Mouse (Mus musculus) CH12.LX (cell line): ENCODE data around the gene Ryk. TPM values are rescaled to one million over a fixed set of nuclear protein-coding genes. Genes with fewer than 3 reads are reported as not detected.
A peak's percentile ranks its signal among the peaks of the same experiment; 100 is the strongest.

ENCODE experiments used
- DNase-seq: peaks from one replicate; pipeline ENCODE4 v3.0.0-alpha.2; 2013; ENCODE audit errors: extremely low read depth
- H3K27ac ChIP-seq: 2 replicates; pipeline ENCODE4 v1.5.1; 2012; ENCODE audit warnings: low read depth, mild to moderate bottlenecking, control low read depth, moderate library complexity; ENCODE audit not compliant: insufficient read depth
- H3K27me3 ChIP-seq: replicated peaks from 2 replicates; pipeline ENCODE3; 2012; ENCODE audit warnings: inconsistent platforms
- H3K36me3 ChIP-seq, 2 experiments: replicated peaks in 1 of 2; 2 replicates each; pipeline versions ENCODE3 to v1.6.1; 2012; ENCODE audit warnings: inconsistent platforms in 1 of 2, low read length in 1 of 2, mild to moderate bottlenecking in 1 of 2, mixed read lengths in 1 of 2, moderate library complexity in 1 of 2; ENCODE audit not compliant: control insufficient read depth in 1 of 2, insufficient read depth in 1 of 2
- H3K4me1 ChIP-seq, 2 experiments: 2 replicates each; pipeline ENCODE4 v1.6.1; 2012; ENCODE audit warnings: inconsistent platforms in 1 of 2, moderate library complexity in 1 of 2; ENCODE audit not compliant: insufficient read depth in 2 of 2, control insufficient read depth in 1 of 2
- H3K4me2 ChIP-seq: 2 replicates; pipeline ENCODE4 v1.6.1; 2012; ENCODE audit warnings: low read depth, mild to moderate bottlenecking, control low read depth; ENCODE audit not compliant: poor library complexity, insufficient read depth, severe bottlenecking
- H3K4me3 ChIP-seq, 3 experiments: fragments of 150-350 bp in 1 of 3; sonication (generic) in 1 of 3; replicated peaks in 1 of 3; 2 replicates each; pipeline versions ENCODE3 to v1.5.1; 2011 to 2012; ENCODE audit warnings: low read depth in 2 of 3, low read length in 2 of 3, mild to moderate bottlenecking in 2 of 3, moderate library complexity in 2 of 3, control low read depth in 1 of 3, improper control_type of control experiment in 1 of 3, inconsistent platforms in 1 of 3, mixed read lengths in 1 of 3; ENCODE audit not compliant: poor library complexity in 1 of 3
- H3K79me2 ChIP-seq: replicated peaks from 2 replicates; pipeline ENCODE4 v1.6.1; 2012; ENCODE audit warnings: mild to moderate bottlenecking, moderate library complexity; ENCODE audit not compliant: control insufficient read depth, poor library complexity, insufficient read depth, severe bottlenecking; ENCODE audit errors: extremely low read depth
- H3K9ac ChIP-seq: 2 replicates; pipeline ENCODE4 v1.6.1; 2012; ENCODE audit warnings: low read depth, mild to moderate bottlenecking, control low read depth, moderate library complexity; ENCODE audit not compliant: insufficient read depth
- H3K9me3 ChIP-seq: replicated peaks from 2 replicates; pipeline ENCODE3; 2012; ENCODE audit warnings: low read length, inconsistent platforms, mixed read lengths
- BHLHE40 ChIP-seq: IDR thresholded peaks from 2 replicates; pipeline ENCODE4 v1.6.1; 2011; ENCODE audit warnings: mild to moderate bottlenecking, low read depth, low read length, improper control_type of control experiment
- CHD2 ChIP-seq: IDR thresholded peaks from 2 replicates; pipeline ENCODE4 v1.6.1; 2011; ENCODE audit warnings: low read length, improper control_type of control experiment
- CTCF ChIP-seq, 2 experiments: IDR thresholded peaks in 1 of 2; conservative IDR thresholded peaks in 1 of 2; 2 replicates each; pipeline ENCODE4 v1.5.1; 2011 to 2012; ENCODE audit warnings: low read depth in 2 of 2, low read length in 2 of 2, improper control_type of control experiment in 1 of 2, inconsistent platforms in 1 of 2, mild to moderate bottlenecking in 1 of 2, moderate library complexity in 1 of 2
- ELF1 ChIP-seq: IDR thresholded peaks from 2 replicates; pipeline ENCODE4 v1.6.1; 2014; ENCODE audit warnings: low read depth, mild to moderate bottlenecking, inconsistent platforms, low read length, improper control_type of control experiment
- EP300 ChIP-seq: IDR thresholded peaks from 2 replicates; pipeline ENCODE4 v1.6.1; 2011; ENCODE audit warnings: low read length, improper control_type of control experiment
- GABPA ChIP-seq: IDR thresholded peaks from 2 replicates; pipeline ENCODE4 v1.6.1; 2012; ENCODE audit warnings: low read depth, low read length, improper control_type of control experiment, inconsistent platforms; ENCODE audit not compliant: insufficient replicate concordance
- HCFC1 ChIP-seq: IDR thresholded peaks from 2 replicates; pipeline ENCODE4 v1.6.1; 2012; ENCODE audit warnings: low read depth, mild to moderate bottlenecking, inconsistent platforms, low read length, improper control_type of control experiment
- JUN ChIP-seq: IDR thresholded peaks from 2 replicates; pipeline ENCODE4 v1.6.1; 2011; ENCODE audit warnings: low read depth, mild to moderate bottlenecking, low read length, improper control_type of control experiment, moderate library complexity; ENCODE audit not compliant: insufficient read depth
- JUND ChIP-seq: conservative IDR thresholded peaks from 2 replicates; pipeline ENCODE4 v1.6.1; 2011; ENCODE audit warnings: low read depth, low read length, improper control_type of control experiment
- MAZ ChIP-seq: IDR thresholded peaks from 2 replicates; pipeline ENCODE4 v1.6.1; 2012; ENCODE audit warnings: low read depth, mild to moderate bottlenecking, inconsistent platforms, low read length, improper control_type of control experiment, moderate library complexity
- MEF2A ChIP-seq: IDR thresholded peaks from 2 replicates; pipeline ENCODE4 v1.6.1; 2014; ENCODE audit warnings: low read depth, mild to moderate bottlenecking, inconsistent platforms, low read length, improper control_type of control experiment, borderline replicate concordance
- PAX5 ChIP-seq: IDR thresholded peaks from 2 replicates; pipeline ENCODE4 v1.6.1; 2012; ENCODE audit warnings: low read length, inconsistent platforms, mixed read lengths
- POLR2A ChIP-seq: IDR thresholded peaks from 2 replicates; pipeline ENCODE4 v1.6.1; 2011; ENCODE audit warnings: low read depth, mild to moderate bottlenecking, improper control_type of control experiment, low read length
- RAD21 ChIP-seq: IDR thresholded peaks from 2 replicates; pipeline ENCODE4 v1.6.1; 2011; ENCODE audit warnings: low read depth, mild to moderate bottlenecking, low read length, improper control_type of control experiment, moderate library complexity
- RCOR1 ChIP-seq: conservative IDR thresholded peaks from 2 replicates; pipeline ENCODE4 v1.6.1; 2012; ENCODE audit warnings: low read depth, mild to moderate bottlenecking, inconsistent platforms, low read length, improper control_type of control experiment
- SMC3 ChIP-seq: IDR thresholded peaks from 2 replicates; pipeline ENCODE4 v1.6.1; 2011; ENCODE audit warnings: low read depth, low read length, improper control_type of control experiment
- TCF12 ChIP-seq: IDR thresholded peaks from 2 replicates; pipeline ENCODE4 v1.6.1; 2014; ENCODE audit warnings: low read depth, mild to moderate bottlenecking, inconsistent platforms, low read length, improper control_type of control experiment
- USF1 ChIP-seq: IDR thresholded peaks from 2 replicates; pipeline ENCODE4 v1.6.1; 2014; ENCODE audit warnings: low read depth, mild to moderate bottlenecking, inconsistent platforms, low read length, improper control_type of control experiment
- USF2 ChIP-seq: conservative IDR thresholded peaks from 2 replicates; pipeline ENCODE4 v1.6.1; 2011; ENCODE audit warnings: low read depth, low read length, improper control_type of control experiment
- ZC3H11A ChIP-seq: IDR thresholded peaks from 2 replicates; pipeline ENCODE4 v1.6.1; 2012; ENCODE audit warnings: low read depth, mild to moderate bottlenecking, inconsistent platforms, low read length, improper control_type of control experiment
- dilution Hi-C: fragments of 300-500 bp; cut with MboI; formaldehyde crosslinking; loops from 2 replicates; pipeline ENCODE4 v1.14.3; 2020; ENCODE audit warnings: low sequenced_read_pairs; ENCODE audit not compliant: extremely low pct_unique_long_range_greater_than_20kb, extremely low pct_ligation_motif_present
- in situ Hi-C: fragments of 300-500 bp; cut with MboI; formaldehyde crosslinking; loops from 3 replicates; pipeline ENCODE4 v1.14.3; 2019; ENCODE audit warnings: low sequenced_read_pairs, low pct_ligation_motif_present, low pct_unique_long_range_greater_than_20kb, mixed read lengths
- polyA plus RNA-seq: library from polyadenylated mRNA; unstranded; fragments of >175 nt; gene quantifications from 2 replicates; pipeline ENCODE4 v1.2.1, GENCODE M21; 2012; ENCODE audit warnings: low read depth; ENCODE audit not compliant: insufficient read length
- total RNA-seq, 2 experiments: library from RNA; depleted of rRNA; stranded (reverse); fragments of 300-350 nt in 1 of 2; fragments of >200 nt in 1 of 2; gene quantifications; 2 replicates each; pipeline ENCODE4 v1.2.3; 2012 to 2014

The Ryk gene
- total and polyA plus RNA-seq, 3 experiments, result 12.8 to 27.2 (median 21.4) TPM

DNA sequence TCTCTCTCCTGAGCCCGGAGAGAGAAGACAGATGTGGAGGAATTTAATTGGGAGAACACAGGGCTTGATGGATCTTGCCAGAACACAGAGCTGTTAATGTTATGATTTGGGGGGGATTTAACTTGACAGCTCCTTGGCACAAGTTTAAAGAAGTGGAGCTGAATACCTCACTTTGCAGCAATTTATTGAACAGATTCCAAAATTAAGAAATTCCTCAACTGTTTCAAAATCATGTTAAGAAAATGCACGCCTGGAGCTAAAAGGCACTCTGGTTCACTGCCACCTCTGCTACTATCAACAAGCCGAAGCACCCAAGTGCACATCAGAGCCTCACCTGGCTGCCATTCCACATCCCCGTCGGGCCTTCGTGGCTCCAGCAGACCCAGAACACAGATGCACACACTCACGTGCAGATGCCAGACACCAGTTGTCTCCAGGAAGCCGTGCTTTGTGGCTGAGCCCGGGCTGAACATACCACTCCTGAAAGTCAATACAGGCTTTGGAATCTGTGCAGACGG, 28.6 kb upstream of the Ryk start:
- in situ Hi-C loops, result no loop called here
- H3K4me2 ChIP-seq, result no peak overlapping the region
- H3K9ac ChIP-seq, result no peak overlapping the region
- no peaks in the 10 kb centered on the region for H3K9me3 ChIP-seq
- H3K4me1 ChIP-seq, result no peaks in the 10 kb centered on the region
- no peak overlapping the region for H3K27ac ChIP-seq
- no peak overlapping the region for H3K4me3 ChIP-seq
- H3K27me3 ChIP-seq, result peaks cover 28% of the 10 kb centered on the region
- no peak for DNase-seq
- no peaks in the 10 kb centered on the region for H3K36me3 ChIP-seq
- dilution Hi-C loops, result no loop called here
- no peaks in the 10 kb centered on the region for H3K79me2 ChIP-seq
- no peak for TF ChIP-seq RAD21
- TF ChIP-seq CHD2, result no peak
- peak; percentile 12; the same call in 1 of the 2 replicates for TF ChIP-seq BHLHE40
- TF ChIP-seq, all 38 proteins: peak for 1

DNA sequence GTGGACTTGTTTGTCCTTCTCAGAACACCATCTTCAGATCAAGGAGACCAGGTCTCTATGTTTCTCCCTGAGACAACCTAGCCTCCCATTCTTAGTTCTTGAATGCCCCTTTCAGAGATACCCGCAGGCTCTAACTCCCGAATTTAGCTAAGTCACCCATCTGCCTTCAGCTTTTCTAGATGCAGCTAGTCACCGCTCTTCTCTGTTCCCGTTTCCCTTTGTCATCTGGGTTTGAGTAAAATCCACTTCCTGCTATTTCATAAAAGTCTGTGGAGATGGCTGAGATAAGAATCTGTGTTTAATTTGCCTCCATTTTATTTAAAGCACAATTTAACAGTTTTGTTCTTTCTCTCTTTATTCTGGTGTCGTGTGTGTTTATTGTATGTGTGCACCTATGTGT, 23.5 kb upstream of the Ryk start:
- dilution Hi-C loops, result no loop called here
- no peak overlapping the region for H3K4me2 ChIP-seq
- H3K36me3 ChIP-seq, result no peaks in the 10 kb centered on the region
- H3K4me3 ChIP-seq, result no peak overlapping the region
- H3K79me2 ChIP-seq, result no peaks in the 10 kb centered on the region
- in situ Hi-C loops, result no loop called here
- H3K9ac ChIP-seq, result no peak overlapping the region
- no peaks in the 10 kb centered on the region for H3K9me3 ChIP-seq
- no peaks in the 10 kb centered on the region for H3K4me1 ChIP-seq
- H3K27ac ChIP-seq, result no peak overlapping the region
- peaks cover 27% of the 10 kb centered on the region for H3K27me3 ChIP-seq
- TF ChIP-seq RCOR1 (no peak), JUN (no peak), ELF1 (no peak), CTCF (conservative IDR thresholded peaks at IDR 0.05 in 1 of 2, IDR thresholded peaks at IDR 0.05 in 1 of 2; ENCODE audit: low read depth in 2 of 2, low read length in 2 of 2) (no peak), HCFC1 (no peak), MEF2A (no peak), ZC3H11A (no peak), USF1 (no peak), SMC3 (no peak), RAD21 (no peak), USF2 (no peak), GABPA (no peak), BHLHE40 (no peak), MAZ (no peak), TCF12 (no peak), JUND (no peak), POLR2A (no peak), EP300 (no peak), PAX5 (no peak)
- DNase-seq, result no peak
